In the genomic region with DNA sequence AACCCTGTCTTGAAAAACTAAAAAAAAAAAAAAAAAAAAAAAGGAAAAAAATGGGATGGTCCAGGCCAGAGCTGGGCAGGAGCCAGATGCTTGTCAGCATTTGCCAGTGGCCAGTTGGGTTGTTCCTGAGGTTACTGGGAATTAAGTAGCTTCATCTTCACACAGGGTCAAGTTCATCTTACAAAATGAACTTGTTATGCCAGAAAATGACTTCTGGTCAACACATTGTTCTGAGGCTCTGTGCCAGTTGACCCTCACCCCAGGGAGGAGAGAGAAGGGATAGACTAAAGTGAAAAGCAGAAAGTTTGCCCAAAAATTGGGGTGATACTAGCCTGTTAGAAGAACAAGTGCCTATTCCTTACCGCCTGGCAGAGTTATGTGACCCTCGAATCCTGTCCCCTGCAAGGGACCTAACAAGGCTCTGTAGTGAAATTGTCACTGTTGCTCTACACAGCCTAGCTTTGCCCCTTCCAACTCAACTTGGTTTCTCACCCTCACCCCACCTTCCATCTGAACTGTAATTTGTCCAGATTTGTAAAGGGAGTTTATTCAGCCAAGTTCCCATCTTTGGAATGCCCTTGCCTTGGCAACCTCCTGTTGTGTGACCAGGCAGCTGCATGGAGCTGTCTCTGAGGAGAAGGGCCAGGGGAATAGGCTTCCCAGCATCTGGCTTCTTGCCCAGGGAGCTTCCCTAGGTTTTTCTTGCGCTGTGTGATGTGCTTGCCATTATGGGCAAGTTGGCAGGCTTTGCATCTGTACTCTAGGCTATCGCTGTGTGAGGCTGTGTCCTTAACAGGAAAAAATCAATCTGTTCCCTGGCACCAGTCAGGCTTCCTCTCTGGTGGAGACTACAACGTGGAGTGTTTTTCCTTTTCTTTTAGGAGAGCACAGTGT, we compare ENCODE assay signal across 9 mouse cellular contexts. TPM values are rescaled to one million over a fixed set of nuclear protein-coding genes. Genes with fewer than 3 reads are reported as not detected.
A peak's percentile ranks its signal among the peaks of the same experiment; 100 is the strongest.
DNase-seq lines count a peak whose midpoint lies in the region; ATAC-seq and TF ChIP-seq lines count a peak whose summit lies in the region.
"Had no signal": no experiment of that assay in that cellular context is flagged by ENCODE, and none has a peak within 500 bp of the region (broad histone marks: within the 10 kb centered on the region; RNA-seq: fewer than 3 reads in every experiment).

No protein-coding gene starts in this region.

- H3K27ac ChIP-seq in hindbrain, embryonic 14.5 days = 0 out of 2 replicates have a peak overlapping the region, but pooled peaks have one; percentile 43
- H3K27ac ChIP-seq in hindbrain, embryonic 12.5 days = no peak overlapping the region
- H3K27ac ChIP-seq in heart, embryonic 16.5 days (ENCODE audit: low read length) = peak overlapping the region; percentile 5; the same call in 1 of the 2 replicates
- 0 out of 2 replicates have a peak overlapping the region, but pooled peaks have one; percentile 5 for H3K27ac ChIP-seq in left cerebral cortex, adult 2 months
- H3K27ac ChIP-seq: limb, embryonic 15.5 days had no signal

- H3K4me2 ChIP-seq in hindbrain, embryonic 14.5 days (replicated peaks) = no peak overlapping the region
- no peak overlapping the region for H3K4me2 ChIP-seq in hindbrain, embryonic 12.5 days (replicated peaks)
- H3K4me2 ChIP-seq in heart, embryonic 16.5 days (ENCODE audit: low read depth, low read length) = no peak overlapping the region
- H3K4me2 ChIP-seq: limb, embryonic 15.5 days had no signal

- no peak for TF ChIP-seq CTCF in left cerebral cortex, adult 2 months (IDR thresholded peaks at IDR 0.05)

- no peak overlapping the region for H3K9ac ChIP-seq in hindbrain, embryonic 14.5 days
- no peak overlapping the region for H3K9ac ChIP-seq in hindbrain, embryonic 12.5 days
- no peak overlapping the region for H3K9ac ChIP-seq in heart, embryonic 16.5 days (ENCODE audit: low read length)
- H3K9ac ChIP-seq: limb, embryonic 15.5 days had no signal

- WGBS in hindbrain, embryonic 14.5 days = 73% methylated on average over 5 of the region's 5 CpGs
- 81% methylated on average over 5 of the region's 5 CpGs for WGBS in hindbrain, embryonic 12.5 days
- 76% methylated on average over 5 of the region's 5 CpGs for WGBS in heart, embryonic 16.5 days

- intact Hi-C loops in left cerebral cortex, adult 2 months (cut with DNase I) = no loop called here

- H3K4me3 ChIP-seq in hindbrain, embryonic 14.5 days (replicated peaks; ENCODE audit: low read length) = no peak overlapping the region
- no peak overlapping the region for H3K4me3 ChIP-seq in hindbrain, embryonic 12.5 days
- H3K4me3 ChIP-seq in heart, embryonic 16.5 days (ENCODE audit: low read length) = no peak overlapping the region
- H3K4me3 ChIP-seq in left cerebral cortex, adult 2 months = no peak overlapping the region
- H3K4me3 ChIP-seq: limb, embryonic 15.5 days had no signal

- peaks cover 8% of the 10 kb centered on the region; the same call in 1 of the 2 replicates for H3K4me1 ChIP-seq in hindbrain, embryonic 14.5 days (replicated peaks; ENCODE audit: control insufficient read depth, insufficient read depth, low read length)
- H3K4me1 ChIP-seq in hindbrain, embryonic 12.5 days = no peaks in the 10 kb centered on the region
- H3K4me1 ChIP-seq in heart, embryonic 16.5 days (ENCODE audit: control insufficient read depth, insufficient read depth, low read length) = no peaks in the 10 kb centered on the region

- peaks cover 95% of the 10 kb centered on the region for H3K36me3 ChIP-seq in hindbrain, embryonic 14.5 days (replicated peaks; ENCODE audit: control insufficient read depth, insufficient read depth)
- H3K36me3 ChIP-seq in hindbrain, embryonic 12.5 days = peaks cover 91% of the 10 kb centered on the region
- peaks cover 57% of the 10 kb centered on the region for H3K36me3 ChIP-seq in heart, embryonic 16.5 days (ENCODE audit: control insufficient read depth, insufficient read depth)

- peak; percentile 74 for DNase-seq in hindbrain, embryonic 14.5 days (ENCODE audit: low spot score)
- peak; percentile 63 to 81 for DNase-seq in adrenal gland, postnatal 36 days
- DNase-seq in left cerebral cortex, adult 2 months (ENCODE audit: extremely low spot score in 1 of 2, low spot score in 2 of 2) = peak; percentile 31 to 47
- DNase-seq in right cerebral cortex, postnatal 25 days = peak; percentile 29
- no peak for DNase-seq in liver
- no peak for DNase-seq in cerebellum, adult 8-10 months

- ATAC-seq in hindbrain, embryonic 14.5 days (ENCODE audit: low FRiP score) = peak; percentile 86; the same call in 1 of the 2 replicates
- no peak for ATAC-seq in hindbrain, embryonic 12.5 days (ENCODE audit: low FRiP score)
- ATAC-seq in heart, embryonic 16.5 days (replicated peaks; ENCODE audit: extremely low read depth, insufficient read depth, low FRiP score) = no peak

- no peaks in the 10 kb centered on the region for H3K27me3 ChIP-seq in hindbrain, embryonic 14.5 days (ENCODE audit: control insufficient read depth, insufficient read depth, low read length)
- no peaks in the 10 kb centered on the region for H3K27me3 ChIP-seq in hindbrain, embryonic 12.5 days
- no peaks in the 10 kb centered on the region for H3K27me3 ChIP-seq in heart, embryonic 16.5 days (ENCODE audit: control insufficient read depth, insufficient read depth, low read length)
- H3K27me3 ChIP-seq: limb, embryonic 15.5 days had no signal

- no peaks in the 10 kb centered on the region for H3K9me3 ChIP-seq in hindbrain, embryonic 14.5 days (ENCODE audit: control insufficient read depth, low read length)
- H3K9me3 ChIP-seq in hindbrain, embryonic 12.5 days (replicated peaks) = no peaks in the 10 kb centered on the region
- H3K9me3 ChIP-seq in heart, embryonic 16.5 days (replicated peaks; ENCODE audit: control insufficient read depth, low read length) = no peaks in the 10 kb centered on the region
- H3K9me3 ChIP-seq: limb, embryonic 15.5 days had no signal

RNA-seq across cellular contexts. Expression of a gene that starts 10.6 kb away (rescaled TPM):
- 107 and 109 TPM in 2 replicates for polyA plus RNA-seq in hindbrain, embryonic 14.5 days (2014; fragmentation: Nextera tagmentation; extraction: Ambion mirVana)
- polyA plus RNA-seq in hindbrain, embryonic 12.5 days (2016; fragmentation: Nextera tagmentation; extraction: Ambion mirVana) = 93.2 and 95.3 TPM in 2 replicates
- 10 to 100 TPM; 42.5 to 46.6 TPM for total RNA-seq in adrenal gland, postnatal 36 days (2021)
- 38.0 and 42.3 TPM in 2 replicates for polyA plus RNA-seq in heart, embryonic 16.5 days (2015; fragmentation: Nextera tagmentation; extraction: Ambion mirVana)
- 10 to 100 TPM; 83.1 to 84.3 TPM for total RNA-seq in left cerebral cortex, adult 2 months (2021)

RNA-seq across cellular contexts. Expression of a gene that starts 11.0 kb away (rescaled TPM):
- 15.0 and 17.7 TPM in 2 replicates for polyA plus RNA-seq in hindbrain, embryonic 14.5 days (2014; fragmentation: Nextera tagmentation; extraction: Ambion mirVana)
- 27.1 and 30.6 TPM in 2 replicates for polyA plus RNA-seq in hindbrain, embryonic 12.5 days (2016; fragmentation: Nextera tagmentation; extraction: Ambion mirVana)
- 10 to 100 TPM; 26.9 to 28.6 TPM for total RNA-seq in adrenal gland, postnatal 36 days (2021)
- polyA plus RNA-seq in heart, embryonic 16.5 days (2015; fragmentation: Nextera tagmentation; extraction: Ambion mirVana) = 18.7 and 19.9 TPM in 2 replicates
- total RNA-seq in left cerebral cortex, adult 2 months (2021) = 10 to 100 TPM; 26.2 to 30.7 TPM

RNA-seq across cellular contexts. Expression of a gene that starts 18.6 kb away (rescaled TPM):
- polyA plus RNA-seq in hindbrain, embryonic 14.5 days (2014; fragmentation: Nextera tagmentation; extraction: Ambion mirVana) = 10.3 and 10.5 TPM in 2 replicates
- polyA plus RNA-seq in hindbrain, embryonic 12.5 days (2016; fragmentation: Nextera tagmentation; extraction: Ambion mirVana) = 19.2 and 23.0 TPM in 2 replicates
- 100 to 1,000 TPM in 1 of 2 experiments, 10 to 100 TPM in 1; 90.4 to 182 TPM for total RNA-seq in adrenal gland, postnatal 36 days (2021)
- 77.9 and 86.2 TPM in 2 replicates for polyA plus RNA-seq in heart, embryonic 16.5 days (2015; fragmentation: Nextera tagmentation; extraction: Ambion mirVana)
- 10 to 100 TPM in 1 of 2 experiments, 1 to 10 TPM in 1; 9.6 to 11.8 TPM for total RNA-seq in left cerebral cortex, adult 2 months (2021)

RNA-seq across cellular contexts. Expression of a gene that starts 37.8 kb away (rescaled TPM):
- polyA plus RNA-seq in hindbrain, embryonic 14.5 days (2014; fragmentation: Nextera tagmentation; extraction: Ambion mirVana) = 48.9 and 55.3 TPM in 2 replicates
- 43.2 and 46.4 TPM in 2 replicates for polyA plus RNA-seq in hindbrain, embryonic 12.5 days (2016; fragmentation: Nextera tagmentation; extraction: Ambion mirVana)
- total RNA-seq in adrenal gland, postnatal 36 days (2021) = 100 to 1,000 TPM; 161 to 261 TPM
- 36.9 and 38.3 TPM in 2 replicates for polyA plus RNA-seq in heart, embryonic 16.5 days (2015; fragmentation: Nextera tagmentation; extraction: Ambion mirVana)
- total RNA-seq in left cerebral cortex, adult 2 months (2021) = 10 to 100 TPM; 86.7 to 86.9 TPM

Comparison
In these comparisons a context has a peak if more than half of its experiments do, and no peak if none do; other contexts are left out.
1. DNase-seq: peak in hindbrain, embryonic 14.5 days (single experiment), adrenal gland, postnatal 36 days (2 of 2), left cerebral cortex, adult 2 months (2 of 2) and right cerebral cortex, postnatal 25 days (single experiment); none in liver (single experiment) and cerebellum, adult 8-10 months (single experiment).